ENCODE assay signal across 8 mouse cellular contexts in genomic region chr4:150230460-150231407, GRCm38 (mm10). TPM values are rescaled to one million over a fixed set of nuclear protein-coding genes. Genes with fewer than 3 reads are reported as not detected.
DNase-seq lines count a peak whose midpoint lies in the region; ATAC-seq and TF ChIP-seq lines count a peak whose summit lies in the region.
"Had no signal": no experiment of that assay in that cellular context is flagged by ENCODE, and none has a peak within 500 bp of the region (broad histone marks: within the 10 kb centered on the region; RNA-seq: fewer than 3 reads in every experiment).

No protein-coding gene starts in this region.

- peaks cover 6% of the 10 kb centered on the region; the same call in 1 of the 2 replicates for H3K4me1 ChIP-seq in embryonic facial prominence, embryonic 11.5 days (ENCODE audit: control insufficient read depth, insufficient read depth, low read length)
- H3K4me1 ChIP-seq in heart, postnatal 0 days (ENCODE audit: control insufficient read depth, insufficient read depth) = peaks cover 59% of the 10 kb centered on the region
- H3K4me1 ChIP-seq in limb, embryonic 11.5 days (ENCODE audit: control insufficient read depth, insufficient read depth, low read length) = peaks cover 27% of the 10 kb centered on the region

- peak overlapping the region; percentile 32; the same call in 1 of the 2 replicates for H3K9ac ChIP-seq in embryonic facial prominence, embryonic 11.5 days (replicated peaks; ENCODE audit: low read length)
- H3K9ac ChIP-seq in heart, postnatal 0 days (replicated peaks; ENCODE audit: low read depth, low read length) = peak overlapping the region; percentile 30; the same call in 1 of the 2 replicates
- H3K9ac ChIP-seq in limb, embryonic 11.5 days (ENCODE audit: low read length) = no peak overlapping the region

- TF ChIP-seq CTCF in heart, postnatal 0 days (IDR thresholded peaks at IDR 0.05; ENCODE audit: low read depth) = no peak; the same call in 1 of the 2 replicates

- no peaks in the 10 kb centered on the region for H3K27me3 ChIP-seq in embryonic facial prominence, embryonic 11.5 days (ENCODE audit: control insufficient read depth, insufficient read depth, low read length)
- H3K27me3 ChIP-seq in heart, postnatal 0 days (ENCODE audit: control insufficient read depth, insufficient read depth, low read length) = no peaks in the 10 kb centered on the region
- H3K27me3 ChIP-seq in limb, embryonic 11.5 days (ENCODE audit: control insufficient read depth, insufficient read depth, low read length) = no peaks in the 10 kb centered on the region

- no peaks in the 10 kb centered on the region for H3K9me3 ChIP-seq in embryonic facial prominence, embryonic 11.5 days (replicated peaks; ENCODE audit: control insufficient read depth, low read length)
- no peaks in the 10 kb centered on the region for H3K9me3 ChIP-seq in heart, postnatal 0 days (replicated peaks; ENCODE audit: control insufficient read depth, low read length)
- no peaks in the 10 kb centered on the region for H3K9me3 ChIP-seq in limb, embryonic 11.5 days (ENCODE audit: control insufficient read depth, low read length)

- H3K4me3 ChIP-seq in embryonic facial prominence, embryonic 11.5 days (ENCODE audit: low read depth, low read length) = no peak overlapping the region
- H3K4me3 ChIP-seq in heart, postnatal 0 days (ENCODE audit: low read depth, low read length) = no peak overlapping the region
- no peak overlapping the region for H3K4me3 ChIP-seq in limb, embryonic 11.5 days (ENCODE audit: low read depth, low read length)

- WGBS in embryonic facial prominence, embryonic 11.5 days = 7% methylated on average over 21 of the region's 21 CpGs
- WGBS in heart, postnatal 0 days = 21% methylated on average over 21 of the region's 21 CpGs
- WGBS in limb, embryonic 11.5 days = 5% methylated on average over 21 of the region's 21 CpGs

- no peak overlapping the region for H3K4me2 ChIP-seq in embryonic facial prominence, embryonic 11.5 days (ENCODE audit: low read depth, low read length)
- H3K4me2 ChIP-seq in heart, postnatal 0 days (ENCODE audit: low read depth, low read length) = peak overlapping the region; percentile 12; the same call in 1 of the 2 replicates
- H3K4me2 ChIP-seq in limb, embryonic 11.5 days (ENCODE audit: low read depth, severe bottlenecking) = no peak overlapping the region; the same call in 1 of the 2 replicates

- H3K36me3 ChIP-seq in embryonic facial prominence, embryonic 11.5 days (replicated peaks; ENCODE audit: control insufficient read depth, insufficient read depth, low read depth, low read length) = no peaks in the 10 kb centered on the region
- H3K36me3 ChIP-seq in heart, postnatal 0 days (replicated peaks; ENCODE audit: control insufficient read depth, insufficient read depth, low read length) = no peaks in the 10 kb centered on the region
- H3K36me3 ChIP-seq in limb, embryonic 11.5 days (ENCODE audit: control insufficient read depth, insufficient read depth, low read length) = no peaks in the 10 kb centered on the region

- no peak for ATAC-seq in embryonic facial prominence, embryonic 11.5 days (replicated peaks; ENCODE audit: insufficient number of reproducible peaks, low FRiP score, low TSS enrichment, low read depth)
- ATAC-seq in heart, postnatal 0 days (ENCODE audit: insufficient read depth, low read depth) = no peak; the same call in 1 of the 2 replicates
- ATAC-seq in limb, embryonic 11.5 days (ENCODE audit: insufficient number of reproducible peaks, low FRiP score, low TSS enrichment, low read depth) = no peak
- ATAC-seq in erythroid progenitor cell, adult 5-6 weeks (replicated peaks; ENCODE audit: low FRiP score, poor library complexity, severe bottlenecking) = no peak

- TF ChIP-seq EP300 in heart, postnatal 0 days (IDR thresholded peaks at IDR 0.05; ENCODE audit: low read depth) = no peak

- H3K27ac ChIP-seq in embryonic facial prominence, embryonic 11.5 days (replicated peaks; ENCODE audit: low read depth, low read length) = no peak overlapping the region
- H3K27ac ChIP-seq in heart, postnatal 0 days (ENCODE audit: low read depth) = peak overlapping the region; percentile 78
- peak overlapping the region; percentile 67; the same call in 1 of the 2 replicates for H3K27ac ChIP-seq in limb, embryonic 11.5 days (replicated peaks; ENCODE audit: low read depth, low read length)

- DNase-seq in layer of hippocampus, adult 8-10 months (ENCODE audit: low spot score in 2 of 2) = peak; percentile 64 to 74
- DNase-seq in layer of hippocampus, postnatal 14 days (ENCODE audit: low spot score in 2 of 2) = no peak
- peak; percentile 24 for DNase-seq in embryonic facial prominence, embryonic 11.5 days (ENCODE audit: low spot score)
- DNase-seq in heart, postnatal 0 days (ENCODE audit: low spot score) = no peak
- no peak for DNase-seq in limb, embryonic 11.5 days (ENCODE audit: low spot score)
- DNase-seq in urinary bladder, postnatal 14 days (ENCODE audit: low spot score) = no peak

RNA-seq across cellular contexts. Expression of gene Eno1, which starts 5.8 kb away (rescaled TPM):
- 100 to 1,000 TPM; 419 to 457 (median 441) TPM for total RNA-seq in layer of hippocampus, adult 8-10 months (2022)
- total RNA-seq in layer of hippocampus, postnatal 14 days (2021) = 100 to 1,000 TPM; 395 to 425 TPM
- 1,873 and 2,043 TPM in 2 replicates for polyA plus RNA-seq in embryonic facial prominence, embryonic 11.5 days (2014; fragmentation: Nextera tagmentation; extraction: Ambion mirVana)
- total RNA-seq in heart, postnatal 0 days (2014; rRNA removed; ENCODE audit: low replicate concordance) = 525 and 625 TPM in 2 replicates
- polyA plus RNA-seq in heart, postnatal 0 days (2015; fragmentation: Nextera tagmentation; extraction: Ambion mirVana) = 999 and 1,074 TPM in 2 replicates
- polyA plus RNA-seq in limb, embryonic 11.5 days (2014; fragmentation: Nextera tagmentation; extraction: Ambion mirVana) = 2,196 and 2,311 TPM in 2 replicates
- 79.6 and 121 TPM in 2 replicates for total RNA-seq in erythroid progenitor cell, adult 5-6 weeks (2015; ENCODE audit: low replicate concordance)
- 21.2 and 44.2 TPM in 2 replicates for total RNA-seq in erythroid progenitor cell, adult 5-6 weeks (2017; ENCODE audit: low replicate concordance)

RNA-seq across cellular contexts. Expression of gene Car6, which starts 29.6 kb away (rescaled TPM):
- total RNA-seq in layer of hippocampus, adult 8-10 months (2022) = under 1 TPM in 2 of 4 experiments, not detected in 2; 0.20 to 0.53 TPM
- not detected for total RNA-seq in layer of hippocampus, postnatal 14 days (2021)
- 0.18 TPM in 1 of 2 replicates, not detected in the other for polyA plus RNA-seq in embryonic facial prominence, embryonic 11.5 days (2014; fragmentation: Nextera tagmentation; extraction: Ambion mirVana)
- not detected in 2 replicates for total RNA-seq in heart, postnatal 0 days (2014; rRNA removed; ENCODE audit: low replicate concordance)
- polyA plus RNA-seq in heart, postnatal 0 days (2015; fragmentation: Nextera tagmentation; extraction: Ambion mirVana) = not detected in 2 replicates
- 0.09 and 0.34 TPM in 2 replicates for polyA plus RNA-seq in limb, embryonic 11.5 days (2014; fragmentation: Nextera tagmentation; extraction: Ambion mirVana)
- total RNA-seq in erythroid progenitor cell, adult 5-6 weeks (2015; ENCODE audit: low replicate concordance) = not detected in 2 replicates
- not detected in 2 replicates for total RNA-seq in erythroid progenitor cell, adult 5-6 weeks (2017; ENCODE audit: low replicate concordance)
- polyA plus RNA-seq: brain, embryonic 14.5 days had no signal

RNA-seq across cellular contexts. Expression of gene Rere, which starts 50.7 kb away (rescaled TPM):
- 100 to 1,000 TPM; 105 to 123 (median 113) TPM for total RNA-seq in layer of hippocampus, adult 8-10 months (2022)
- 100 to 1,000 TPM; 118 to 127 TPM for total RNA-seq in layer of hippocampus, postnatal 14 days (2021)
- polyA plus RNA-seq in embryonic facial prominence, embryonic 11.5 days (2014; fragmentation: Nextera tagmentation; extraction: Ambion mirVana) = 22.9 and 28.7 TPM in 2 replicates
- total RNA-seq in heart, postnatal 0 days (2014; rRNA removed; ENCODE audit: low replicate concordance) = 13.9 and 17.9 TPM in 2 replicates
- polyA plus RNA-seq in heart, postnatal 0 days (2015; fragmentation: Nextera tagmentation; extraction: Ambion mirVana) = 11.9 and 14.6 TPM in 2 replicates
- 37.9 and 44.9 TPM in 2 replicates for polyA plus RNA-seq in limb, embryonic 11.5 days (2014; fragmentation: Nextera tagmentation; extraction: Ambion mirVana)
- 24.9 and 31.0 TPM in 2 replicates for total RNA-seq in erythroid progenitor cell, adult 5-6 weeks (2015; ENCODE audit: low replicate concordance)
- total RNA-seq in erythroid progenitor cell, adult 5-6 weeks (2017; ENCODE audit: low replicate concordance) = 5.5 and 9.8 TPM in 2 replicates

Comparison
In these comparisons a context has a peak if more than half of its experiments do, and no peak if none do; other contexts are left out.
1. DNase-seq: peak in layer of hippocampus, adult 8-10 months (2 of 2) and embryonic facial prominence, embryonic 11.5 days (single experiment); none in layer of hippocampus, postnatal 14 days (0 of 2), heart, postnatal 0 days (single experiment), limb, embryonic 11.5 days (single experiment) and urinary bladder, postnatal 14 days (single experiment).